Mouse (Mus musculus) CH12.LX (cell line): ENCODE data around the gene Crip2.

ENCODE experiments used
- CTCF ChIP-seq, 2 experiments: IDR thresholded peaks in 1 of 2; conservative IDR thresholded peaks in 1 of 2; 2 replicates each; pipeline ENCODE4 v1.5.1; 2011 to 2012; ENCODE audit warnings: low read depth in 2 of 2, low read length in 2 of 2, improper control_type of control experiment in 1 of 2, inconsistent platforms in 1 of 2, mild to moderate bottlenecking in 1 of 2, moderate library complexity in 1 of 2
- POLR2A ChIP-seq: IDR thresholded peaks from 2 replicates; pipeline ENCODE4 v1.6.1; 2011; ENCODE audit warnings: low read depth, mild to moderate bottlenecking, improper control_type of control experiment, low read length
- RCOR1 ChIP-seq: conservative IDR thresholded peaks from 2 replicates; pipeline ENCODE4 v1.6.1; 2012; ENCODE audit warnings: low read depth, mild to moderate bottlenecking, inconsistent platforms, low read length, improper control_type of control experiment
- SIN3A ChIP-seq: IDR thresholded peaks from 2 replicates; pipeline ENCODE4 v1.6.1; 2012; ENCODE audit warnings: low read length, improper control_type of control experiment, inconsistent platforms
- USF1 ChIP-seq: IDR thresholded peaks from 2 replicates; pipeline ENCODE4 v1.6.1; 2014; ENCODE audit warnings: low read depth, mild to moderate bottlenecking, inconsistent platforms, low read length, improper control_type of control experiment

DNA sequence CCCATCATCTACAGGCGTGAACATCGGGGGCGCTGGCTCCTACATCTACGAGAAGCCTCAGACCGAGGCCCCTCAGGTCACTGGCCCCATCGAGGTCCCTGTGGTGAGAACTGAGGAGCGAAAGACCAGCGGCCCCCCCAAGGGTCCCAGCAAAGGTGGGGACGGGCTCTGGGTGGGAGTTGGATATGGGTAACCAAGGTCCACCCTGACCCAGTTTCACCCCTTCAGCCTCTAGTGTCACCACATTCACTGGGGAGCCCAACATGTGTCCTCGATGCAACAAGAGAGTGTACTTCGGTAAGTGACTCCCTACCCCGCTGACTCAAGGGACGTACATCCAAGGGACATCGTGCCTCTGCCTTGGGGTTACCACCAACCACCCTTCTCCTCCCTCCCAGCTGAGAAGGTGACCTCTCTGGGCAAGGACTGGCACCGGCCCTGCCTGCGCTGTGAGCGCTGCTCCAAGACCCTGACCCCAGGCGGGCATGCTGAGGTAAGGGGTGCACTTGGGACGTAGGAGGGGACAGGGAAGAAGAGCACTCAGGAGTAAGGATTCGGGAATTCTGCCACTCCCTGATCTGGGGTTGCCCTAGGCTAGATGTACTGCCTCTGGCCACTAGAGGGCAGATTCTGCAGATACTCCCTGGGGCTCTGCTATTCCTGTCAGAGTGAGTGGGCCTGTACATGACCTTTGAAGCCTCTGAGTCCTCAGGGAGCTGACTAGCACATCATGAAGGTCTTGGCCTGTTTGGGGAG is 4.1 kb downstream of the Crip2 start:
- TF ChIP-seq POLR2A (no peak), USF1 (no peak), RCOR1 (no peak), SIN3A (no peak), CTCF (conservative IDR thresholded peaks at IDR 0.05 in 1 of 2, IDR thresholded peaks at IDR 0.05 in 1 of 2; ENCODE audit: low read depth in 2 of 2, low read length in 2 of 2) (peak; percentile 77 to 90)
